Mouse (Mus musculus): Measurements from ENCODE around the gene Adgrg3. TPM values are rescaled to one million over a fixed set of nuclear protein-coding genes. Genes with fewer than 3 reads are reported as not detected.
A peak's percentile ranks its signal among the peaks of the same experiment; 100 is the strongest.

Adgrg3 gene
- polyA plus RNA-seq, 1 experiment from 2014 or later, result 3.1 TPM

DNA sequence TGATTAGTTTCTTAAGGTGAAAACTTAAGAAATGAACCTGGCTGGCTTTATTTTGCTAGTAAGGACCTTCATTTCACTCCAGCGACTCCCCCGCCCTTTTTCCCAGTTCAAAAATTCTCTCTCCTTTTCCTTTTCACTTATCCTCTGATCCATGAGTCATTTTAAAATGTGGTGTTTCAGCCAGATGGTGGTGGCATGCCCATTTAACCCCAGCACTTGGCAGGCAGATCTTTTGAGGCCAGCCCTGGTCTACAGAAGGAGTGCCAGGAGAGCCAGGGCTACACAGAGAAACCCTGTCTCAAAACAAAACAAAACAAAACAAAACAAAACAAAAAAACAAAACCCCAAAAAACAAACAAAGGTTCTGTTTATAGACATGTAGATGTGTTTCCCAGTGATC lies 47.0 kb downstream of the Adgrg3 start:
- Histone ChIP-seq H3K9me3 (no peaks in the 10 kb centered on the region), H3K4me2 (no peak overlapping the region), H3K4me1 (no peaks in the 10 kb centered on the region), H3K27ac (no peak overlapping the region), H3K36me3 (no peaks in the 10 kb centered on the region), H3K4me3 (replicated peaks) (no peak overlapping the region), H3K9ac (no peak overlapping the region), H3K27me3 (replicated peaks) (no peaks in the 10 kb centered on the region)
- WGBS, result 81% methylated on average over 2 of the region's 2 CpGs
- no peak for ATAC-seq (ENCODE audit: insufficient read depth, low FRiP score, low read depth)

DNA sequence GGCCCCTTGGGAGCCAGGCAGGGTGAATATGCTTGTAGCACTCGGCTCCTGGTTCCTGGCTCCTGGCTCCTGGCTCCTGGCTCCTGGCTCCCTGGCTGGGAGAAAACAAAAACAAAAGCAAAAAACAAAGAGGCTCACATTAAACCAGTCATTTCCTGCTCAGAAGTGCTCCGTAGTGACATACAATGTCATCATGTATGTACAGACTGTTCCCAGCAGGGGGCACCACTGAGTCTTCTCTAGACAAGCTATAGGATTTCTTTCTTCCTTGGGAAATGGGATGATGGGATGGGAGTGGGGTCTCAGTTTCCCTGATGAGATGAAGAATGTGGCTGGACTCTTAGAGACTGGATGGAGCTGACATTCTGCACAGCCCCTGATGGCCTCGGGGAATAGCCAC lies 50.1 kb downstream of the Adgrg3 start:
- Histone ChIP-seq H3K9me3 (no peaks in the 10 kb centered on the region), H3K27me3 (replicated peaks) (no peaks in the 10 kb centered on the region), H3K27ac (no peak overlapping the region), H3K4me3 (replicated peaks) (no peak overlapping the region), H3K9ac (no peak overlapping the region), H3K36me3 (no peaks in the 10 kb centered on the region), H3K4me2 (no peak overlapping the region), H3K4me1 (no peaks in the 10 kb centered on the region)
- no peak for ATAC-seq (ENCODE audit: insufficient read depth, low FRiP score, low read depth)
- 51% methylated on average over 3 of the region's 3 CpGs for WGBS

DNA sequence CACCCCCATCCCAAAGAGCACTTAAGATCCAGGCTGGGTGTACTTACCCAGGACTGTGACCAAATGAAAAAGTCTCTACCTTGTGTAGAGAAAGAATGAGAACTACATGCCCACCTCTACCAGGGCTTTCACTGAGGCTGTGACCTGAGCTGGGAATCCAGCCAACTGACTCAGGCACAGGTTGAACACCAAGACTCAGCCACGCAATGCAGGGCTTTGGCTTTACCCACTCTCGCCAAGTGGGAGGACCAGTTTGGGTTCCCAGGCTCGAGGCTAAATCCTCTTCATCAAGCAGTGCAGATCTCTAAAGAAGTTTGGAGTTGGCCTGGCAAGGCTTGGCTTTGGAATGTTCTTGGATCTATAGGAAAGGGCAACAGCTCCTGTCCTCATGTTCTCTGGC lies 58.0 kb downstream of the Adgrg3 start:
- WGBS, result 63% methylated on average over 3 of the region's 3 CpGs
- no peak for ATAC-seq (ENCODE audit: insufficient read depth, low FRiP score, low read depth)
- no peak overlapping the region for H3K4me2 ChIP-seq
- H3K9ac ChIP-seq, result no peak overlapping the region
- H3K27ac ChIP-seq, result no peak overlapping the region
- H3K9me3 ChIP-seq, result no peaks in the 10 kb centered on the region
- no peaks in the 10 kb centered on the region for H3K36me3 ChIP-seq
- no peaks in the 10 kb centered on the region for H3K27me3 ChIP-seq (replicated peaks)
- H3K4me1 ChIP-seq, result peaks cover 3% of the 10 kb centered on the region; the same call in 1 of the 2 replicates
- no peak overlapping the region for H3K4me3 ChIP-seq (replicated peaks)

DNA sequence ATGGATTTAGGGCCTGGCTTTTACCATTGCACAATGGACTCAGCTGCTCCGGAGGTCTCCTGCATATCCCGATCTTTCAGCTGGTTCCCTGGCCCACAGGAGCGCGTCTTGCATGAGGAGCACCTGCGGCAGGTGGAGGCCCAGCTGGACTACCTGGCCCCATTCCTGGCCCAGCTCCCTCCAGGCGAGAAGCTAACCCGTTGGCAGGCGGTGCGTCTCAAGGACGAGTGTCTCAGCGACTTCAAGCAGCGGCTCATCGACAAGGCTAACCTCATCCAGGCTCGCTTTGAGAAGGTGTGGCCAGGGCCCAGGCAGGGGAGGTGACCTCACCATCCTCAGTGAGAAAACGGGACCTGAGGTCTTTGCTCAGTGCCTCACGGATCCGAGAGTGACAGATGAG lies 58.7 kb downstream of the Adgrg3 start:
- Histone ChIP-seq H3K27ac (no peak overlapping the region), H3K4me3 (replicated peaks) (no peak overlapping the region), H3K36me3 (no peaks in the 10 kb centered on the region), H3K9ac (no peak overlapping the region), H3K4me1 (peaks cover 3% of the 10 kb centered on the region; the same call in 1 of the 2 replicates), H3K9me3 (no peaks in the 10 kb centered on the region), H3K27me3 (replicated peaks) (no peaks in the 10 kb centered on the region), H3K4me2 (no peak overlapping the region)
- 73% methylated on average over 17 of the region's 17 CpGs for WGBS
- no peak for ATAC-seq (ENCODE audit: insufficient read depth, low FRiP score, low read depth)

DNA sequence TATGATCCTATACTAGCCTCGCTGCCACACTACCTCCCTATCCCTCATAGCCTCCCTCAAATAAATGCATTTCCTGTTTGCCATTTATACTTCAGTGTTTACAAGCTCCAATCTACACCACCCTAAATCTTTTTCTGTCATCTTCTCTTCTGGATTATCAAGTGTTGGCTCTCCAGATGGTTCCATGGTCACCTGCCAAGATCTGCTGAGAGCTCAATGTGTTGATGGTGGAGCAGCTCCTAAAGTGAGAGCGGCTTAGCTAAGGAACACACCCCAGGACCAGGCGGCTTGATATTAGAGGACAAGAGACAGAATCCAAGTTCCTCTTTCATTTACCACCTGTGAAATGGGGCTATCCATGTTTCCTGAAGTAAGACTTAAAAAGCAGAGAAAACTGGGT lies 60.6 kb downstream of the Adgrg3 start:
- no peak for ATAC-seq (ENCODE audit: insufficient read depth, low FRiP score, low read depth)
- Histone ChIP-seq H3K4me3 (replicated peaks) (no peak overlapping the region), H3K36me3 (no peaks in the 10 kb centered on the region), H3K27me3 (replicated peaks) (no peaks in the 10 kb centered on the region), H3K4me1 (peaks cover 14% of the 10 kb centered on the region), H3K4me2 (no peak overlapping the region), H3K9me3 (no peaks in the 10 kb centered on the region), H3K9ac (no peak overlapping the region), H3K27ac (no peak overlapping the region)
- 76% methylated on average over 3 of the region's 3 CpGs for WGBS

DNA sequence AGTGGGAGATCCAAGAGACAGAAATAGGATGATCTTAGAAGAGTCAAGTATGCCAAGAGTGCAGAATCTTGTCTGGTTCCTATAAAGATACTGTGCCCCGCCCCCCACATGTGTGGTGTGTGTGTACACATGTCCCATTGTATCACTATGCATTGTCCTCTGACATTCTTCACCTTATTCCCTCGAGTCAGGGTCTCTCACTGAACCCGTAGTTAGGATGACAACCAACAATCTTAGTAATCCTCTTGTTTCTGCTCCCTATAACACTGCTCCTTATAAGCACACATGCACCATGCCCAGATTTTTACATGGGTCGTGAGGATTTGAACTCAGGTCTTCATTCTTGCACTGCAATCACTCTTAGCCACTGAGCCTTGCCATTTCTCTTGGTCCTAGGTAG lies 61.8 kb downstream of the Adgrg3 start:
- 83% methylated on average over 4 of the region's 4 CpGs for WGBS
- H3K27ac ChIP-seq, result no peak overlapping the region

DNA sequence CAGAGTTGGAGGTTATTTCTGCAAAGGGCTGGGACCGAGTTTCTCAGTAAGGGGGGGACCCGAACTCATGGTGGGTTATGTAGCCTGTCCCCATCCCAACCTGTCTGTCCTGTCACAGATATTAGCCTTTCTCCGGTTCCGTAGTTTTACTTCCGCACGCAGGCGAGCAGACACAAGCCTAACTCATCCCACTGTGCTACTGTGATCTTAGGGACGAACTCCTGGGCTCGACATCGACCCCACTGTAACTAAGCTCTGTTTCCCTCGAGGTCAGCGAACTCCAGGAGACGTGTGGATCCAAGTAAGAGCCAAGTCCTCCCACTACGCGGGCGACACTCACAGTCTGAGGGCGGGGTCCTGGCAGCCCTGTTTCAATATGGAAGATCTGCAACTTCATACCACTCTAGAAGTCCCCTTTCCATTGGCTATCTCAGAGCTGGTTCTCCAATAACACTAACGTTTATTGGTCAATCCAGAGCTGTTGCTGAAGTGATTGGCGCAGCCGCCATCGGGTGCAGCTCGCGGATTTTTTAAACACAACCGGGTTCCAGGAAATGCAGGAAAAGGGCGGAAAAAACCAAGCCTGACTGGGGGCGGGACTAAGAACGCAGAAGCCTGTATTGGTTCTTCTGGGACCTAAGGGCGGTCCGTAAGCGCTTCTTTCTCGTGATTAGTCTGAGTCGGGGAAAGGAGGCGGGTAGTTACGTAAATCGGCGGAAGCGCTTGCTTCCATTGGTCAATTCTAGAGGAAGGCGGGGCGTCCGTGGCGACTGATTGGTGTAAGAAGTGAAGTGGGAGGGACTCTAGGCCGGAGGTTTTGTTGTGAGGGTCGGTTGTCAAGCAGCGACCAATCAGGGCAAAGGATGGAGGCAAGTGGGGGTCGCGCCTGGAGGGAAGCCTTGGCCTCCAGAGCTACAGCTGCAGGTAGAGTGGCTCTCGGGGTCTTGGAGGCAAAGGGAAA lies 63.2 kb downstream of the Adgrg3 start, which contains the start of gene Katnb1:
Gene Katnb1 (plus strand): TSS at position 806 of the 961 bp plus-strand sequence.
- Histone ChIP-seq H3K27me3 (replicated peaks) (no peaks in the 10 kb centered on the region), H3K27ac (peak within 1 kb of the TSS; percentile 69), H3K4me2 (peak within 1 kb of the TSS; percentile 74), H3K9me3 (no peaks in the 10 kb centered on the region), H3K4me3 (replicated peaks) (peak within 1 kb of the TSS; percentile 82), H3K36me3 (peaks cover 5% of the 10 kb centered on the region), H3K9ac (peak within 1 kb of the TSS; percentile 63), H3K4me1 (peaks cover 14% of the 10 kb centered on the region)
- ATAC-seq (ENCODE audit: insufficient read depth, low FRiP score, low read depth), result peak; percentile 96
- under 1% methylated on average over 47 of the region's 47 CpGs for WGBS

More for the DNA sequence above, 61.8 kb downstream of the Adgrg3 start:
- no peak for ATAC-seq (ENCODE audit: insufficient read depth, low FRiP score, low read depth)
- Histone ChIP-seq H3K9me3 (no peaks in the 10 kb centered on the region), H3K4me3 (replicated peaks) (no peak overlapping the region), H3K4me1 (peaks cover 14% of the 10 kb centered on the region), H3K4me2 (no peak overlapping the region), H3K9ac (no peak overlapping the region), H3K27me3 (replicated peaks) (no peaks in the 10 kb centered on the region), H3K36me3 (peaks cover 5% of the 10 kb centered on the region)

DNA sequence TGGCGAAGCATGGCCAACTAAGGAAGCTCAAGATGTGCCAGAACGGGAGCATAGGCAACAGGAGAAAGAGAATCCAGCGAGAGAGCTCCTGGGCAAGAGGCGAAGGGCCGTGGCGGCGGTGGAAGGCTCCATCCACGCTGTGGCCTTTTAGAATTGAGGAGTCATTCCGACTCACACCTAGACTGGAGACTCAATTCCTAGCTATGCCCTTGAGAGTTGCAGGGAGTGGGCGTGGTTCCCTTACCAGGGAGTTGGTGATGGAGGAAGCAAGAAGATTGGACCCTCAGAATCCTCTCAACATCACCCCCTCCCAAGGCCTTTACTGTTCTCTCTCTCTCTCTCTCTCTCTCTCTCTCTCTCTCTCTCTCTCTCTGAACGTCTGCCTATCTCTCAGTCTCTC lies 64.2 kb downstream of the Adgrg3 start:
- Histone ChIP-seq H3K4me2 (peak overlapping the region; percentile 72), H3K9ac (peak overlapping the region; percentile 63), H3K27ac (peak overlapping the region; percentile 69; the same call in 1 of the 2 replicates), H3K9me3 (no peaks in the 10 kb centered on the region), H3K4me3 (replicated peaks) (peak overlapping the region; percentile 82), H3K36me3 (peaks cover 8% of the 10 kb centered on the region), H3K27me3 (replicated peaks) (no peaks in the 10 kb centered on the region), H3K4me1 (peaks cover 14% of the 10 kb centered on the region)
- no peak for ATAC-seq (ENCODE audit: insufficient read depth, low FRiP score, low read depth)
- 5% methylated on average over 11 of the region's 11 CpGs for WGBS

DNA sequence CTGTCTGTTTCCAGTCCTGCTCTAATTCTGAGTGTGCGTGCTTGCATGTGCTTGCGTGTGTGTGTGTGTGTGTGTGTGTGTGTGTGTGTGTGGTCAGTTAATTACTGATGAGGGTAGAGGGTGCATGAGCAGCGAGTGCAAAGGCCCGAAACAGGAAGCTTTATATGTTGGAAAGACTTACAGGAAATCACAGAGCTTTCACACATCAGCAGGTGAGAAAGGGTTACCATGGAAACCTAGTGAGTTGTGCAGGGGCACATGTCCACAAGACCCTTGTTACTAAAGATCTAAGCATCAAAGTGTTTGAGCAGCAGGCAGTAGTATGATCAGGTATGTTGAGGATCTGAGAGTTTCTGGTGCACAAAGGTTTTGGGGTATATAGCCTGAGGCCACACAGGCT lies 66.8 kb downstream of the Adgrg3 start:
- Histone ChIP-seq H3K4me2 (no peak overlapping the region), H3K9ac (no peak overlapping the region), H3K4me3 (replicated peaks) (no peak overlapping the region), H3K36me3 (peaks cover 12% of the 10 kb centered on the region), H3K9me3 (no peaks in the 10 kb centered on the region), H3K27ac (no peak overlapping the region), H3K4me1 (peaks cover 14% of the 10 kb centered on the region), H3K27me3 (replicated peaks) (no peaks in the 10 kb centered on the region)
- no peak for ATAC-seq (ENCODE audit: insufficient read depth, low FRiP score, low read depth)
- 79% methylated on average over 4 of the region's 4 CpGs for whole genome bisulfite sequencing

DNA sequence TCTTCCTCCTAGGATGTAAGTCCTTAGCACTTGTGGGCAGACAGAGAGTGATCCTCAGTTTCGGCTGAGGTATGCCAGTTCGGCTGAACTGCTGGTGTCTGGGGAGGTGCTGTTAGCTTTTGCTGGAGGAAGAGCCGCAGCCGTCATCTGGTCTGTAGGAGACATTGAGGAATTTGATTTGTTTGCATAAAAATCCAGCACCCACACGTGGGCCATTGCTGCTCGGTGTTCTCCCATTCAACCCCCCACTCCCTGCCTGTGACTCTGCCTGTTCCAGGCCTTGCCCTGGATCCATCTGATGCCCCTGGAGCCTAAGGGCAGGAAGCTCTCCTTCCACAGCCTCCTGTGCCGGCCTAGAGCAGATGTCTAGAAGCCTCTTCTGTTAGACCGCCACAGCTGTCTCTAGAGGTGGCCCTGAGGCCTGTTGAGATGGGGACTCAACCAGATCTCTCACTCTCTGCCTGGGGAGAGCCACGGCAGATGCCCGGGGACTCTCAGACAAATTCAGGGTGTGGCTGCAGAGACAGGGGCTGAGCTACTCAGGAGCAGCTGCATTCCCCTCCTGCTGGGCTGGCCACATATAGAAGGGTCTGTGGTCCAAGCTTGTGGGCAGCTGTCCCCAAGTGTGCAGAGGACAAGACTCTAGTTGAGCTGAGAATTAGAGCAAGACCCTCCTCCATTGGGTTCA lies 67.4 kb downstream of the Adgrg3 start:
- Histone ChIP-seq H3K27ac (no peak overlapping the region), H3K4me2 (no peak overlapping the region), H3K27me3 (replicated peaks) (no peaks in the 10 kb centered on the region), H3K36me3 (peaks cover 12% of the 10 kb centered on the region), H3K9ac (no peak overlapping the region), H3K4me3 (replicated peaks) (no peak overlapping the region), H3K9me3 (no peaks in the 10 kb centered on the region), H3K4me1 (peaks cover 14% of the 10 kb centered on the region)
- WGBS, result 77% methylated on average over 10 of the region's 10 CpGs
- ATAC-seq (ENCODE audit: insufficient read depth, low FRiP score, low read depth), result no peak

DNA sequence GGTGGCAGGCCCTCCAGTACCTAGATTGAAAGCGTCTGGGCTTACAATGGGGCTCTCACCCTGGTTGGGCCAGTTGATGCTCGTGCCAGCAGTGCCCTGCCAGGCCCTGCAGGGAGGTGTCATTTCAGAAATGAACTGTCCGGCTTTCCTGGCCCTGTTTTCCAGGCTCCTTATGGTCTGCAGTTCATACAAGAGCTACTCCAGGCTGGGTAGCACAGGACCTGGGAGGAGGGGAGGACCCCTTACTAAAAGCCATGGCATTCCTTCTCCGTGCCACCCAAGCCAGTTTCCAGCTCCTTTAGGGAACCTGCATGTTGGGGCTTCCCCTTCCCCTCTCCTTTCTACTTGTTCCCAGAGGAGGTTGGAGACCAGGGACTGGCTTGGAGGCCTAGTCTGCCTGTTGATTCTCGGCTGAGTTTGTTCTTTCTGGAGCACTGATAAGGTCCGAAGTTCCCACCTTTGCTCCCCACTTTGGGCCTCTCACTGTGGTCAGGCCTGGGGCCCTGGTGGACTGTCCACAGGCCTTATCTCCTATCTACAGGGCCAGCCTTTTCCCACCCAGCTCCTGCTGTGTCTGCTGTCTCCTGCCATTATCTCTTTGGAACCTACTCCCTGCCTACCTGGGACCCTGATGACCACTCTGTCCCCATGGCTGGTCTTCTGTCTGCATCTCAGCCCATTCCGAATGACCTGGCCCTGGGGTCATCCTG lies 68.1 kb downstream of the Adgrg3 start:
- peaks cover 12% of the 10 kb centered on the region for H3K36me3 ChIP-seq
- no peak overlapping the region for H3K4me2 ChIP-seq
- peaks cover 11% of the 10 kb centered on the region for H3K4me1 ChIP-seq
- no peaks in the 10 kb centered on the region for H3K9me3 ChIP-seq
- no peak overlapping the region for H3K4me3 ChIP-seq (replicated peaks)
- H3K9ac ChIP-seq, result no peak overlapping the region
- no peaks in the 10 kb centered on the region for H3K27me3 ChIP-seq (replicated peaks)
- 82% methylated on average over 7 of the region's 7 CpGs for WGBS
- no peak for ATAC-seq (ENCODE audit: insufficient read depth, low FRiP score, low read depth)
- H3K27ac ChIP-seq, result no peak overlapping the region

All from stomach, embryonic 15.5 days (tissue).